Mouse (Mus musculus): ENCODE measurements around the gene Gdpd2.
A peak's percentile ranks its signal among the peaks of the same experiment; 100 is the strongest.

Gene Gdpd2

GRCm38 (mm10) chrX:100729665-100730188, at the start of gene Gdpd2:
Gdpd2 (plus strand) TSS chrX:100729873.
- peak; percentile 5 to 35 for DNase-seq (ENCODE audit: inconsistent age in 2 of 2, low spot score in 1 of 2)

- DNase-seq (ENCODE audit: inconsistent age in 2 of 2, low spot score in 1 of 2), result peak; percentile 4 to 61
Measured at GRCm38 (mm10) chrX:100686527-100686926, 43.1 kb upstream of the Gdpd2 start.

- DNase-seq (ENCODE audit: inconsistent age in 2 of 2, low spot score in 1 of 2), result peak; percentile 3 to 71
Measured at GRCm38 (mm10) chrX:100687360-100688032, 42.2 kb upstream of the Gdpd2 start.

DNA sequence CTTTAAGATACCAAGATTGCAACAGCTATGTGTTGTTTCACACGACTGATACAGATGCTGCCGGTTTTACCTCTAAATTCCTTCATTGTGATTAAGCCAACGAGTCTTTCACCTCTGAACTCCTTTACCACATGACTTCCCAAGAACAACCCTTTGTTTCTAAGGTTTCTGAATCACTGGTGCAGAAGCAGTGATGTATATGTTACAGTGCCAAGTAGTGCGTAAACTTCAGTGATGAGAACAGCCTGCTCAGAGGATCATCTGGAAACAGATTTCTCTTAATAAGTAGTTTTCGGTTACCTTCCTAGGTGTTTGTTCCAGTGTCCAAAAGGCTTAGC, 41.7 kb upstream of the Gdpd2 start:
- DNase-seq (ENCODE audit: inconsistent age in 2 of 2, low spot score in 1 of 2), result no peak

GRCm38 (mm10) chrX:100696776-100697175, 32.9 kb upstream of the Gdpd2 start:
- no peak for DNase-seq (ENCODE audit: inconsistent age in 2 of 2, low spot score in 1 of 2)

DNA sequence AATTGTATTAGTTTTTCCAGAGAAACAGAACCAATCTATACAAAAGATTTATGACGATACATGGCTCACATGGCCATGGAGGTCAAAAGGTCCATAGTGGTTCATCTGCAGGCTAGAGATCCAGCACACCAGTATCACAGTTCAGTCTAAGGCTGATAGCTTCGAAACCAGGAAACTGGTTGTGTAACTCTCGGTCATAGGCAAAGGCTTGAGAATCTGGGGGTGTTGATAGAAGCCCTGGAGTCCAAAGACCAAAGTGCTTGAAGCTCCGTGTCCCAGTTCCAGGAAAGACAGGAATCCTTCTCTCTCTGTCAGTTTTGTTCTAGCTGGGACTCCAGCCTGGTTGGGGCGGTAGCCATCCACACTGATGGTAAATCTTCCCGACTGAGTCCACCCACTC, 21.6 kb upstream of the Gdpd2 start:
- no peak for DNase-seq (ENCODE audit: inconsistent age in 2 of 2, low spot score in 1 of 2)

DNA sequence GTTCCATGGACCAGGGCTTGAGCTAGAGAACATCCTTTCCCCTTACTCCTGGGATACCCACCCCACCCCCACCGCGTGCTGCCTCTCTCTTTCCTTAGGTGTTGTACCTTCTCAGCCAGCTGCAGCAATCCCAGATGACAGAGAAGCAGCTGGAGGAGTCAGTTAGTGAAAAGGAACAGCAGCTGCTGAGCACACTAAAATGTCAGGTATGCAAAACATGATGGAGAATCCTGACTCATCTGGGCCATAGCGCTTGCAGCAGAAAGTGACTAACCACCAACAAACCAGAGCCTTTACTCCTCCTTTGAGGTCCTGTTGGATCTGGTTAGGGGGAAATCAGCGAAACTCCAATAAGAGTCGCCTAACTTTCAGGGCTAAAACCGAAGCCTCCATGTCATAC, 13.5 kb upstream of the Gdpd2 start:
- DNase-seq (ENCODE audit: inconsistent age in 2 of 2, low spot score in 1 of 2), result peak; percentile 4 to 28

- peak; percentile 5 to 45 for DNase-seq (ENCODE audit: inconsistent age in 2 of 2, low spot score in 1 of 2)
Measured at GRCm38 (mm10) chrX:100728947-100729346, 726 bp upstream of the Gdpd2 start.

DNA sequence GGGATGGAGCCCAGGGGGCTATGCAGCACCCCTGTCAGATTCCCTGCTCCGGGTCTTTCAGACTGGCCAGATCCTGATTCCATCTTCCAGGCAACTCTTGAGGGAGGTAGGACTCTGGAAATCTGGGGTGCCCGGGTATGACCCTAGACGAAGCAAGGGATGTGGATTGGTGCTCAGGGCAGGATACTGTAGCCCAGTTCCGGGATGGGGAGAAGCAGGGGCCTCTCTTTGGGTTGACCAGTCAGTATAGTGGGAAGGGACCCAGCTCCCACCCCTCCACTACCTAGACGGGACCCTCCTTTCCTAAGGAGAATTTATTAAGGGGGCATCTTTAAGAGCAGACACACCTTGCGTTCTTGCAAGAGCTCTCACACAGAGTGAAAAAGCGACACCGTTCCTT, 593 bp downstream of the Gdpd2 start:
- no peak for DNase-seq (ENCODE audit: inconsistent age in 2 of 2, low spot score in 1 of 2)

DNA sequence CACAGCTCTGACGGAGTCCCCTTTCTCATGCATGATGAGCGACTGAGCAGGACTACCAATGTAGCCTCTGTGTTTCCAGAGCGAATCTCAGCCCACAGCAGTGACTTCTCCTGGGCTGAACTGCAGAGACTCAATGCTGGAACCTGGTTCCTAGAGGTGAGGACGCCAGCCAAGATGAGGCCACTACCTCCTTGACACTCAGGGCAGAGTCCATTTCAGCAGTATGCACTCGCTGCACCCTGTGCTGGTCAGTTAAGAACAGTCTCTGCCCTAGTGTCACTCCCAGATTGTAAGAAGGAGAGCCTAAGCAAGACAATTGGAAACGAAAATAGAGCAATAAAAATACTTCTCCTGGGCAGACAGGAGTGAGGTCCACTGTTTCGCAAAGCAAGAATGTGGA, 4.7 kb downstream of the Gdpd2 start:
- no peak for DNase-seq (ENCODE audit: inconsistent age in 2 of 2, low spot score in 1 of 2)

DNA sequence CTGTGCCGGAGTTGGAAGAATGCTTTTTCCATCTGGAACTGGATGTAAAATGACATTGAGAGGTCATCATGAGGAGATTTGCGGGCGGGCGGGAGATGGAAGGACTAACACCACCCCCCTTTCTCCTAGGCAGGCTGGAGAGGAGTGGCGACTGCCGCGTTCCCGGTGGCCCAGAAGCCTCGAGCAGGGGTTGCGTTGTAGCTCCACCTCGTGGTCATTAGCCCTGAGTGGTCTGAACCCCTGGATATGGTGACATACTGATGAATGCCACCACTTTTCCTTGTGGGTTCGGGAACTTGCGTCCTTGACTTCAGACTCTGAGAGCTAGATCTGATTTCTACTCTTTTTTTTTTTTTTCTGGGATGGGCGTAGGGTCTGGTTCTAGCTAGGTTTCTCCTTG, 9.2 kb downstream of the Gdpd2 start:
- peak; percentile 51 to 83 for DNase-seq (ENCODE audit: inconsistent age in 2 of 2, low spot score in 1 of 2)

GRCm38 (mm10) chrX:100739443-100739842, 9.8 kb downstream of the Gdpd2 start:
- DNase-seq (ENCODE audit: inconsistent age in 2 of 2, low spot score in 1 of 2), result no peak

DNA sequence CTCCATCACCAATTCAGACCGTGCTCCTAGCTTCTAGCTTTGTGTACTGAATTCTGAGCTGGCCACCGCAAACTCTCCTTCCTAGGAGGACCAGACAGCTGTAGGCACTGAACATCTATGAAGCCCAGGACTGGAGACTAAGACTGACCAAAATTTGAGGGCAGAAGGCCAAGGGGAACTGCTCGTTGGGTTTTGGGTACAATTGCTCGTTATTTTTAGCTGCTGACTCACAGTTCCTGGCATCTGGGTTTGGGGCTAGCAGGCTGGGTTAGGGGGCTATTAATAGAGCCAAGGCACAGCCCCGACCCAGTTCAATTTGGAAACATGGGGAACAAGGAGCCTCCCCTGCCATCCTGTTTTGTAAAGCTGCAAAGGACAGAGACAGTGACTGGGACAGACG, 11.1 kb downstream of the Gdpd2 start:
- DNase-seq (ENCODE audit: inconsistent age in 2 of 2, low spot score in 1 of 2), result peak; percentile 9 to 56

DNA sequence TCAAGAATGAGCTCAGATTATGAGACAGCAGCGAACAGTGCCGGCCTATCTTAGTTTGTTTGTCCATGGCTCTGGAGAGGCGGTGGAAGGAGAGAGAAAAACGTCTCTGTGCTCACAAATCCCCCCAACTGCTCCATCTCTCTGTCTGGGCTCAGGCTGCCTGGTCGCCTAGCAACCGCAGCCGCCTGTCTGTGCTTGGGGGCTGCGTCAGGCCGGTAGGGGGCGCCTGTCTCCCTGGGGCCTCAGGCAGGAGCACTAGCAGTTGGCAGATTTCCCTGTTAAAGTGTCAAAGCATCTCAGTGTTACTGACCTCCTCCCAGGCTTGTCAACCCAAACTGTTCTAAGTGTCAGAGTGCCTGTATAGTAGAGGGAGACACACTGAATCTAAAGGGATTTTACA, 12.3 kb downstream of the Gdpd2 start:
- DNase-seq (ENCODE audit: inconsistent age in 2 of 2, low spot score in 1 of 2), result peak; percentile 13 to 48

DNA sequence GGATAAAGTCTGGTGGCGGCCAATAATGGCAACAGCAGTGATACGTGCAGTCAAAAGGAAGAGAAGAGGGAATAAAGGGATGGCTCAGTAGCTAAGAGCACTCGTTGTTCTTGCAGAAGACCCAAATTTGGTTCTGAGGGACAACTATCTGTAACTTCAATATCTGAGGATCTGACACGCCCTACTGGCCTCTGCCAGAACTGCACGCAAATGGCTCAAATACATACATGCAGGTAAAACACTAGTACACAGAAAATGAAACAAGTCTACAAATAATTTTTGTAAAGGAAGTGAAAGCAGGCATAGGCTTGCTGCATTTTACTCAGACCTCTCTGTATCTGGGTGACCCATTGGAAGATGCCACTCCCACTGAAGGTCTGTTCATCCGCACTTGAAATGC, 36.2 kb downstream of the Gdpd2 start:
- DNase-seq (ENCODE audit: inconsistent age in 2 of 2, low spot score in 1 of 2), result no peak

DNA sequence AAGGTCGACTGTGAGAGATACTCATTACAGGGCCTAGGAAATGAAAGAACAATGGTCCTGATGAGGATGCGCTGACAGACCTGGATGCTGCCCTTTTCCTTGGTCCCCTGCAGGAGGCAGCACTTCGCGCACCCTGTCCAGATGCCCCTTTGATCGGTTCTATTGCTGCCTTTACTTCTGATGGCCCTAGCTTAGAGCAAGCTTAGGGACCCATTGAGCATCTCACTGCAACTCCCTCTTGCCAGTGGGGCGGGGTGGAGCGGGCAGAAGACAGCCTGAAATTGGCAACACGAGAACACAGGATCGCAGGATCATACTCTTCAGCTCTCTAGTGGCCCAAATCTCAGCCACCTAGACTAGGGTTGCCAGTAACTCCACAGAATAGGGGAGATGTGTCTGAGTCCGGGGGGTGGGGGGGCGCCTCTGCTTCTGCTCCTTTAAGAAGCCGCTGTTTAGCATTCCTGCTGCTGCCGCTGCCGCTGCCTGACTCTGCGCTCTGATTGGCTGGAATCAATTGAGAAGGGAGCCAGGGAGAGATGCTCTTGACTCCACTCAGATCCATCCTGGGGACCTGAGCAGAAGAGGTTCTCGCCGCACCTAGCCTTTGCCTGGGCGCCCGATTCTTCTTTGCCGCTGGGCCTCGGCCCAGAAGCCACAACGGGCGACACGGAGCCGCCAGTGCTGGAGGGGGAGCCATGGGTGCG, 37.7 kb downstream of the Gdpd2 start, which contains the start of gene Dlg3:
Gene Dlg3, plus strand, starts transcription at position 542 of the 704 bp plus-strand sequence.
- peak in 1 of 2 experiments; percentile 43 for DNase-seq (ENCODE audit: inconsistent age in 2 of 2, low spot score in 1 of 2)

DNA sequence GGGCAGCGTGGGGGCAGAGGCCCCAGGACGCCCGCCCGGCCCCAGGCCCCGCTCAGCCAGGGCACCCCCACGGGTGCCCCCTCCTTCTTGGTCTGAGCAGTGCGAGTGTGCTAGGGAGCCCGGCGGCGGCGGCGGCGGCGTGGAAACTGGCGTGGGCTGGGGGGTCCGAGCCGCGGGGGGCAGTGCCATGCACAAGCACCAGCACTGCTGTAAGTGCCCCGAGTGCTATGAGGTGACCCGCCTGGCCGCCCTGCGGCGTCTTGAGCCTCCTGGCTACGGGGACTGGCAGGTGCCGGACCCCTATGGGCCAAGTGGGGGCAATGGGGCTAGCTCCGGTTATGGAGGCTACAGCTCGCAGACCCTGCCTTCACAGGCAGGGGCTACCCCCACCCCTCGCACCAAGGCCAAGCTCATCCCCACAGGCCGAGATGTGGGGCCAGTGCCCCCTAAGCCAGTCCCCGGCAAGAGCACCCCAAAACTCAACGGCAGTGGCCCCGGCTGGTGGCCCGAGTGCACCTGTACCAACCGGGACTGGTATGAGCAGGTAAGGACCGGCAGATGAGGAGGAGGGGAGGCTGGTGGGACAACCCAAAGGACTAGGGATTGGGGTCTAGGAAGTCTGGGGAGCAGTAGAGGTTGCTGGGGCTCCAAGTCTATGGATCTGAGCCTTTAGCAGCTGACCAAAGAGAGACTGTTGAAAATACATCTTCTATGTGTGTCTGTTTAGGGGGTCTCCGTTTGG, 38.4 kb downstream of the Gdpd2 start:
- no peak for DNase-seq (ENCODE audit: inconsistent age in 2 of 2, low spot score in 1 of 2)

DNA sequence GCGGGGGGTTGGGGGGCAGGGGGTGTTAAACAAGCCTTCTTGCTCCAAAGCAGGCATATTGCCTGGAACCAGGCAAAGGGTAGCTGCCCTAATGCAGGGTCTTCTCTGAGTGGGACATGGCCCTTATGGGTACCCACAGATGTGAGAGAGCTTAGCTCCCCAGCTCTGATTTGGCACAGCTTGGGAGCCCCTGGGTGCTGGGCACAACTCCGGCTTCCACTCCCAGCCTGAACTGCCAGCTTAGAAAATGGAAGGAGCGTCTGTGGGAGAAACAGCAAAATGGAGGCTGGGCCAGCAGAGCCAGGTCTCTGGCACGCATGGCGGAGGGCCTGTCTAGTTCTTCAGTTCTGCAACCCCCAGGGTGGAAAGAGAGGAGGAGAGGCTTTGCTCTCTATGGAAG, 39.6 kb downstream of the Gdpd2 start:
- no peak for DNase-seq (ENCODE audit: inconsistent age in 2 of 2, low spot score in 1 of 2)

DNA sequence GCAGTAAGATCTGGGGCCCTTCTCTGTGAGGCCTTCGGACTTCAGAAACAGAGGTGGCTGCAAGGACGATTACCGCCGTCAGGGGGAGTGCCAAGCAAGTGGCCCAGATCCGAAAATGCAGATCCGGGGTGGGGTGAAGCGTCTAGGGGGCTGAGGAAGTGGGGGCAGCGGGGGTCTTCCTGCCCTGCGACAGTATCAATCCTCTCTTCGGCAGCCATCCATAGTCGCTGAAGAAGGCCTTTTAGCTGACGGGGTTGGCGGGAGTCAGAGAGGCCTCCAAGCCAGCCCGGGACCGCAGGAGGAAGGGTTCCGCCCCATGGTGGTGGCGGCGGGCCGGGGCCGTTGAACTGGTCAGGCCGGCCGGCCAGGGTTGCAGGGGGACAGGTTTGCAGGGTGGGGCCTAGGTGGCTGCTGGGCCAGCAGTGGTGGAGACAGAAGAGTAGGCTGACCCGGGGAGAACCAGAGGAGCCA, 44.7 kb downstream of the Gdpd2 start:
- peak; percentile 72 to 91 for DNase-seq (ENCODE audit: inconsistent age in 2 of 2, low spot score in 1 of 2)

DNA sequence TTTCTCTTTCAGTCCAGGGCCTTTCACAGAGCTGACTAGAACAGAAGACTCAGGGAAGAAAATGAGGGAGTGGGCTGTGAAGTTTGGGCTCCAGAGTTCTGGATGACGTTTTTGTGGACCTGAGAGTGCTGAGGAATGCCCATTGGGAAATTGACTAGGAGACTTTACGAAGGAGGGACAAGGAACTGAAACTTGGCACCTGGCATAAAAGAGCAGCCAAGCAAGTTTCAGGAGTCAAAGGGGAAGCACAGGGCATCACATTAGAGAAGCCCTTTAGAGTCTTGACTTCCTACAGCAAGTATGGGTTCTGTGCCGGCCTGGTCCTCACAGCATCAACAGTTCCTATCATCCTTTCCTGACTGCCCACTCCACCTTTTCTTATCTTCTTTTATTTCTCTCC, 45.7 kb downstream of the Gdpd2 start:
- peak in 1 of 2 experiments; percentile 20 for DNase-seq (ENCODE audit: inconsistent age in 2 of 2, low spot score in 1 of 2)

GRCm38 (mm10) chrX:100776494-100776893, 46.8 kb downstream of the Gdpd2 start:
- DNase-seq (ENCODE audit: inconsistent age in 2 of 2, low spot score in 1 of 2), result peak; percentile 60 to 83
